Mouse (Mus musculus): ENCODE measurements around the gene Tmem95. TPM values are rescaled to one million over a fixed set of nuclear protein-coding genes. Genes with fewer than 3 reads are reported as not detected.
A peak's percentile ranks its signal among the peaks of the same experiment; 100 is the strongest.

Tmem95 gene
- polyA plus RNA-seq, 1 experiment: not detected

- H3K4me3 ChIP-seq (ENCODE audit: insufficient read depth, low read depth, low read length): no peak overlapping the region
Observed at GRCm38 (mm10) chr11:69912716-69913530, 35.1 kb upstream of the Tmem95 start.

GRCm38 (mm10) chr11:69911701-69912100, 33.9 kb upstream of the Tmem95 start:
- no peak overlapping the region for H3K4me3 ChIP-seq (ENCODE audit: insufficient read depth, low read depth, low read length)
- H3K4me1 ChIP-seq (ENCODE audit: control insufficient read depth, insufficient read depth, low read length): peaks cover 20% of the 10 kb centered on the region
- TF ChIP-seq CTCF (IDR thresholded peaks at IDR 0.05; ENCODE audit: insufficient read depth, low read depth, low read length): no peak
- TF ChIP-seq POLR2A (IDR thresholded peaks at IDR 0.05; ENCODE audit: insufficient read depth, low read depth, low read length): no peak
- WGBS: 89% methylated on average over 6 of the region's 6 CpGs
- no peak overlapping the region for H3K27ac ChIP-seq (ENCODE audit: insufficient read depth, low read depth, low read length)

More at GRCm38 (mm10) chr11:69912716-69913530, 35.1 kb upstream of the Tmem95 start:
- 79% methylated on average over 15 of the region's 15 CpGs for WGBS
- TF ChIP-seq CTCF (IDR thresholded peaks at IDR 0.05; ENCODE audit: insufficient read depth, low read depth, low read length): no peak
- no peak for TF ChIP-seq POLR2A (IDR thresholded peaks at IDR 0.05; ENCODE audit: insufficient read depth, low read depth, low read length)
- Histone ChIP-seq H3K27ac (ENCODE audit: insufficient read depth, low read depth, low read length) (no peak overlapping the region), H3K4me1 (ENCODE audit: control insufficient read depth, insufficient read depth, low read length) (peaks cover 20% of the 10 kb centered on the region)

GRCm38 (mm10) chr11:69910781-69911560, 33.2 kb upstream of the Tmem95 start:
- no peak overlapping the region for H3K4me3 ChIP-seq (ENCODE audit: insufficient read depth, low read depth, low read length)
- no peak for TF ChIP-seq CTCF (IDR thresholded peaks at IDR 0.05; ENCODE audit: insufficient read depth, low read depth, low read length)
- no peak for TF ChIP-seq POLR2A (IDR thresholded peaks at IDR 0.05; ENCODE audit: insufficient read depth, low read depth, low read length)
- 90% methylated on average over 17 of the region's 17 CpGs for WGBS
- no peak overlapping the region for H3K27ac ChIP-seq (ENCODE audit: insufficient read depth, low read depth, low read length)
- H3K4me1 ChIP-seq (ENCODE audit: control insufficient read depth, insufficient read depth, low read length): peaks cover 18% of the 10 kb centered on the region

GRCm38 (mm10) chr11:69910177-69910576, 32.4 kb upstream of the Tmem95 start:
- 94% methylated on average over 8 of the region's 8 CpGs for WGBS
- TF ChIP-seq POLR2A (IDR thresholded peaks at IDR 0.05; ENCODE audit: insufficient read depth, low read depth, low read length) (no peak), CTCF (IDR thresholded peaks at IDR 0.05; ENCODE audit: insufficient read depth, low read depth, low read length) (no peak)
- H3K4me3 ChIP-seq (ENCODE audit: insufficient read depth, low read depth, low read length): no peak overlapping the region
- H3K4me1 ChIP-seq (ENCODE audit: control insufficient read depth, insufficient read depth, low read length): peaks cover 13% of the 10 kb centered on the region
- H3K27ac ChIP-seq (ENCODE audit: insufficient read depth, low read depth, low read length): no peak overlapping the region

GRCm38 (mm10) chr11:69909174-69909573, 31.4 kb upstream of the Tmem95 start:
- Histone ChIP-seq H3K4me3 (ENCODE audit: insufficient read depth, low read depth, low read length) (no peak overlapping the region), H3K27ac (ENCODE audit: insufficient read depth, low read depth, low read length) (no peak overlapping the region), H3K4me1 (ENCODE audit: control insufficient read depth, insufficient read depth, low read length) (peaks cover 8% of the 10 kb centered on the region)
- WGBS: 90% methylated on average over 5 of the region's 5 CpGs
- TF ChIP-seq CTCF (IDR thresholded peaks at IDR 0.05; ENCODE audit: insufficient read depth, low read depth, low read length): no peak
- TF ChIP-seq POLR2A (IDR thresholded peaks at IDR 0.05; ENCODE audit: insufficient read depth, low read depth, low read length): no peak

GRCm38 (mm10) chr11:69908645-69909044, 30.8 kb upstream of the Tmem95 start:
- H3K4me3 ChIP-seq (ENCODE audit: insufficient read depth, low read depth, low read length): no peak overlapping the region
- WGBS: 86% methylated on average over 11 of the region's 11 CpGs
- TF ChIP-seq POLR2A (IDR thresholded peaks at IDR 0.05; ENCODE audit: insufficient read depth, low read depth, low read length) (no peak), CTCF (IDR thresholded peaks at IDR 0.05; ENCODE audit: insufficient read depth, low read depth, low read length) (no peak)
- no peak overlapping the region for H3K27ac ChIP-seq (ENCODE audit: insufficient read depth, low read depth, low read length)
- H3K4me1 ChIP-seq (ENCODE audit: control insufficient read depth, insufficient read depth, low read length): peaks cover 7% of the 10 kb centered on the region

- H3K4me1 ChIP-seq (ENCODE audit: control insufficient read depth, insufficient read depth, low read length): peaks cover 14% of the 10 kb centered on the region
- no peak overlapping the region for H3K4me3 ChIP-seq (ENCODE audit: insufficient read depth, low read depth, low read length)
- H3K27ac ChIP-seq (ENCODE audit: insufficient read depth, low read depth, low read length): no peak overlapping the region
- WGBS: 93% methylated on average over 9 of the region's 9 CpGs
- TF ChIP-seq POLR2A (IDR thresholded peaks at IDR 0.05; ENCODE audit: insufficient read depth, low read depth, low read length) (no peak), CTCF (IDR thresholded peaks at IDR 0.05; ENCODE audit: insufficient read depth, low read depth, low read length) (no peak)
Observed at GRCm38 (mm10) chr11:69904311-69904710, 26.5 kb upstream of the Tmem95 start.

- Histone ChIP-seq H3K4me1 (ENCODE audit: control insufficient read depth, insufficient read depth, low read length) (peaks cover 14% of the 10 kb centered on the region), H3K27ac (ENCODE audit: insufficient read depth, low read depth, low read length) (no peak overlapping the region), H3K4me3 (ENCODE audit: insufficient read depth, low read depth, low read length) (no peak overlapping the region)
- 80% methylated on average over 13 of the region's 13 CpGs for WGBS
- no peak for TF ChIP-seq CTCF (IDR thresholded peaks at IDR 0.05; ENCODE audit: insufficient read depth, low read depth, low read length)
- no peak for TF ChIP-seq POLR2A (IDR thresholded peaks at IDR 0.05; ENCODE audit: insufficient read depth, low read depth, low read length)
Observed at GRCm38 (mm10) chr11:69902972-69903371, 25.2 kb upstream of the Tmem95 start.

GRCm38 (mm10) chr11:69901993-69902392, 24.2 kb upstream of the Tmem95 start:
- Histone ChIP-seq H3K27ac (ENCODE audit: insufficient read depth, low read depth, low read length) (no peak overlapping the region), H3K4me3 (ENCODE audit: insufficient read depth, low read depth, low read length) (peak overlapping the region; percentile 67), H3K4me1 (ENCODE audit: control insufficient read depth, insufficient read depth, low read length) (peaks cover 14% of the 10 kb centered on the region)
- under 1% methylated on average over 39 of the region's 39 CpGs for WGBS
- no peak for TF ChIP-seq POLR2A (IDR thresholded peaks at IDR 0.05; ENCODE audit: insufficient read depth, low read depth, low read length)
- TF ChIP-seq CTCF (IDR thresholded peaks at IDR 0.05; ENCODE audit: insufficient read depth, low read depth, low read length): no peak

All from olfactory bulb, adult 2 months (tissue).